Mouse (Mus musculus): ENCODE measurements around the gene Fam171a2.
"Not testable (repeated sequence)": the region's sequence is repeated elsewhere in the genome, so short reads cannot be mapped to it uniquely, and the experiment has no call there.

Gene Fam171a2

GRCm38 (mm10) chr11:102395250-102395649 is 52.2 kb downstream of the Fam171a2 start:
- peak; percentile 61 for DNase-seq (ENCODE audit: low read depth, low spot score)

GRCm38 (mm10) chr11:102394421-102395124 is 52.9 kb downstream of the Fam171a2 start:
- DNase-seq (ENCODE audit: low read depth, low spot score) = no peak

GRCm38 (mm10) chr11:102393719-102394420 is 53.6 kb downstream of the Fam171a2 start:
- no peak for DNase-seq (ENCODE audit: low read depth, low spot score)

DNA sequence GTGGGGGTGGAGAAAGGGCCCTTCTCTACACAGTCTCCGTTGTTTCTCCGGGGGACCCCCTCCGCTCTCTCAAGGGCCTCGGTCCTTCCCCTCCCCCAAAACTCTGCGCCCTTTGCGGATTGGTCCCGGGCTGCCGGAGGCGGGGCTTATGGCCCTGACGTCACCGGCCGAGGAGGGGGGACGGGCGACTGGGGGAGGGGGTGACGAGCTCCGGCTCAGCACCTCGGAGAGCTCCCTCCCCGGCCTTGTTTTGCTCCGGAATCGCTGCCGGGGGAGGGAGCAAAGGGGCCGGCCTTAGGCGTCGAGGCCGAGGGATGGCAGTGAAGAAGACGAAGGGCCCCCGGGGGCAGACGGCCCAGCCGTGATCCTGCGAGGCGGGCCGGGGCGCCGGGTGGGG is 54.2 kb downstream of the Fam171a2 start, which contains the start of gene Rundc3a:
TSS of gene Rundc3a (plus strand) at position 166 of the 397 bp plus-strand sequence.
- peak; percentile 94 for DNase-seq (ENCODE audit: low read depth, low spot score)

GRCm38 (mm10) chr11:102392441-102393237 is 54.8 kb downstream of the Fam171a2 start:
- DNase-seq (ENCODE audit: low read depth, low spot score) = no peak

DNA sequence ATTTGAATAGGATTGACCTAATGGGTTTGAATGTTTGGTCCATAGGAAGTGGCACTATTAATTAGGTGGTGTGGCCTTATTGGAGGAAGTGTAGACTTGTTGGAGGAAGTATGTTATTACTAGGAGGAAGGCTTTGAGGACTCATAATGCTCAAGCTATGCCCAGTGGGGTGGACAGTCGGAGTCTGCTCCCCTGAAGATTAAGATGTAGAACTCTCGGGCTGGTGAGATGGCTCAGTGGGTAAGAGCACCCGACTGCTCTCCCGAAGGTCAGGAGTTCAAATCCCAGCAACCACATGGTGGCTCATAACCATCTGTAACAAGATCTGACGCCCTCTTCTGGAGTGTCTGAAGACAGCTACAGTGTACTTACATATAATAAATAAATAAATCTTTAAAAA is 58.0 kb downstream of the Fam171a2 start:
- not testable (repeated sequence) for DNase-seq (ENCODE audit: low read depth, low spot score)

Measured in mesoderm, embryonic 11.5 days (tissue).